In genomic region chr16:33251194-33252051, GRCm38 (mm10) we compare ENCODE assay signal across 8 mouse cellular contexts. TPM values are rescaled to one million over a fixed set of nuclear protein-coding genes. Genes with fewer than 3 reads are reported as not detected.
A peak's percentile ranks its signal among the peaks of the same experiment; 100 is the strongest.
DNase-seq lines count a peak whose midpoint lies in the region; ATAC-seq lines count a peak whose summit lies in the region.

Gene Snx4, plus strand, starts transcription at chr16:33251442.

- intact Hi-C loops in gastrocnemius, postnatal 14 days (cut with DNase I; ENCODE audit: low total_unique reads) = no loop called here
- intact Hi-C loops in left cerebral cortex, postnatal 10 days (cut with DNase I) = no loop called here

- peak; percentile 89 for ATAC-seq in inflammation-experienced regulatory T-cells, adult 6 months
- peak; percentile 96 for ATAC-seq in megakaryocyte-erythroid progenitor cell, adult 5-6 weeks (replicated peaks; ENCODE audit: low FRiP score, low TSS enrichment, poor library complexity, severe bottlenecking)

- DNase-seq in adipocyte (ENCODE audit: low spot score) = peak; percentile 95
- peak; percentile 97 for DNase-seq in embryo, embryonic 10 days (ENCODE audit: low spot score)
- peak; percentile 95 for DNase-seq in gastrocnemius, postnatal 14 days
- DNase-seq in left cerebral cortex, postnatal 10 days (ENCODE audit: extremely low spot score in 1 of 2, low spot score in 2 of 2) = peak; percentile 91 to 96
- peak; percentile 90 for DNase-seq in right cerebral cortex, postnatal 25 days
- DNase-seq in urinary bladder, postnatal 4 days (ENCODE audit: low spot score in 2 of 2) = peak; percentile 89 to 93

RNA-seq across cellular contexts. Expression of gene Snx4, which starts in this region (rescaled TPM):
- total RNA-seq in gastrocnemius, postnatal 14 days (2021) = 10 to 100 TPM; 19.5 to 22.3 TPM
- 100 to 1,000 TPM in 2 of 3 experiments, 10 to 100 TPM in 1; 87.4 to 113 (median 101) TPM for polyA plus RNA-seq in inflammation-experienced regulatory T-cells, adult 6 months (2017; shearing (Covaris generic))
- 10 to 100 TPM; 56.6 to 57.2 TPM for total RNA-seq in left cerebral cortex, postnatal 10 days (2021)
- 24.0 and 36.4 TPM in 2 replicates for total RNA-seq in megakaryocyte-erythroid progenitor cell, adult 5-6 weeks (2014; fragmentation: Nextera tagmentation)
- total RNA-seq in megakaryocyte-erythroid progenitor cell, adult 5-6 weeks (2017) = 47.9 and 56.7 TPM in 2 replicates

Comparison
In these comparisons a context has a peak if more than half of its experiments do, and no peak if none do; other contexts are left out.
1. Peak in every context shown above with its lines: DNase-seq and ATAC-seq.